Mouse (Mus musculus): ENCODE data around the gene Klf7.

DNA sequence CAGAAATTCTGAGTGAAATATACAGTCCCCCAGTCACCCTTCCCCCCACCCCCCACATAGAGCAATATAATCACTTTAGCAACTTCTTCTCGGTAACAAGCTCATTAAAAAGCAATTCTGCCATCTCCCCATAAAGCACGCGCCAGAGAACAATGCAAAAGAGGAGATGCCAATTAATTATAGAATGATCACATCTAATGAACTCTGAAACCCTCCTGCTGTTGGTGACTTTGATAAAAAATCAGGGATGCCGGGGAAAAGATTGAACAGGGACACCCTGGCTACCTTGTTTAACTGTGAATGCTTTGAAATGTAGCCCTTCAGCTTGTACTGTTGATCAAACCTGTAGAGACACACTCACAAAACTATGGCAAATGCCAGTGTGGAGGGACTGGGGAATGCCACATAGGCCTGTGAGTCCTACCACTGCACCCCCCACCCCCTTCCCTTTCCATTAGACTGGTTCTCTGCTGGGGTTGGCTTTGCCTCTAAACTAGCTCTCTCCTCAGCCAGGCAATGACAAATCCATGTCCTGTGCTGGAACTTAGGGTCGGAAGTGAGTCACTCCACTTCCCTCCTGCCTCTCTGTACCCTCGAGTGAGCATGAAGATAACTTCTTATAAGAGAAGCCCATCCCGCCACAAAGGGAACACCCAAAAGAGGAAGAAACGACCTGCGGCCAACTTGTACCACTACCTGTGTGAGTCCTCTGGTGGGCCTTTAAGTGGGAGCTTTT is 43.9 kb downstream of the Klf7 start:
- no peak for TF ChIP-seq POLR2A (IDR thresholded peaks at IDR 0.05; ENCODE audit: low read depth, low read length)
- no peak for TF ChIP-seq CTCF (conservative IDR thresholded peaks at IDR 0.05; ENCODE audit: insufficient read depth, insufficient read length, low read depth, low read length)

All from kidney, adult 2 months (tissue).